Mouse (Mus musculus): ENCODE data around the gene Aloxe3. TPM values are rescaled to one million over a fixed set of nuclear protein-coding genes. Genes with fewer than 3 reads are reported as not detected.
A peak's percentile ranks its signal among the peaks of the same experiment; 100 is the strongest.
"Not testable (repeated sequence)": the region's sequence is repeated elsewhere in the genome, so short reads cannot be mapped to it uniquely, and the experiment has no call there.

Gene Aloxe3
- total RNA-seq, 2 experiments from 2014 or later: 6.5 TPM

DNA sequence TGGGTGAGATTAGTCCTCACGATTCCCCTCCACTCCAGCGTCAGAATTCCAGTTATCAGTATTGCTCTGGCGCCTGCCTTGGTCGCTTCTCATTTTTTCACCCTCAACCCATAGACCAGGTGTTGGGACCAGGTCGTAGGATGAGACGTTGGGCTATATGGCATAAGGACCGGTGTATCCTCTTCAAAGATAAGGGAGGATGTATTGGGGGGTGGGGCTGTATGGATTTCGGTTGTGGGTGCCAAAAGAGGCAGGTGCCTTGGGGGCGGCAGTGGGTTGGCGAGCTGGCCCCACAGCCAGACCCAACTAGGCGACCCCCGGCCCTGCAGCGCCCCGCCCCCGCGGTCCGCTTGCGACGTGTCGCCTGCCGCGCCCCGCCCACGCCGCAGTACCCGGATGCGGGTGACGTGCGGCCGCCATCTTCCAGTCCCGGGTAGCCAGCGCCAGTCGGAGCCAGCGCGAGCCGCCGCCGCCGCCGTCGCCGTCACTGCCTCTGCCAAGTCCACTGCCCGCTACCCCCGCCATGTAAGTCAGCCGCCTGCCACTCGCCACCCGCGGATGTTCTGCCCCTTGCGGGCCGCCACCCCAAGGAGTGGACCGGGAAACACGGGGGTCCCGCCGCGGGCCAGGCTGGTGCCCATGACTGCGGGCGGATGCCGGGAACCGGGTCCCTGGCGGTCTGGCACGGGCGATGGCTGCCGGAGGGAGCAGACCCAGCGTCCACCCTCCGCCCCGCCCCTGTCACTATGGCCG lies 37.4 kb upstream of the Aloxe3 start, which contains the start of gene Vamp2:
Gene Vamp2, plus strand, starts transcription at position 388 of the 753 bp plus-strand sequence.
- Histone ChIP-seq H3K4me3 (peak within 1 kb of the TSS; percentile 98), H3K27ac (peak within 1 kb of the TSS; percentile 100)
- intact Hi-C loops (cut with DNase I): loop anchor here (1.0 kb wide), 1 partner anchor 15 kb away; no protein-coding TSS in a partner anchor
- TF ChIP-seq CTCF (IDR thresholded peaks at IDR 0.05): no peak
- peak; percentile 95 to 96 for DNase-seq (ENCODE audit: extremely low spot score in 1 of 2, low spot score in 2 of 2)

DNA sequence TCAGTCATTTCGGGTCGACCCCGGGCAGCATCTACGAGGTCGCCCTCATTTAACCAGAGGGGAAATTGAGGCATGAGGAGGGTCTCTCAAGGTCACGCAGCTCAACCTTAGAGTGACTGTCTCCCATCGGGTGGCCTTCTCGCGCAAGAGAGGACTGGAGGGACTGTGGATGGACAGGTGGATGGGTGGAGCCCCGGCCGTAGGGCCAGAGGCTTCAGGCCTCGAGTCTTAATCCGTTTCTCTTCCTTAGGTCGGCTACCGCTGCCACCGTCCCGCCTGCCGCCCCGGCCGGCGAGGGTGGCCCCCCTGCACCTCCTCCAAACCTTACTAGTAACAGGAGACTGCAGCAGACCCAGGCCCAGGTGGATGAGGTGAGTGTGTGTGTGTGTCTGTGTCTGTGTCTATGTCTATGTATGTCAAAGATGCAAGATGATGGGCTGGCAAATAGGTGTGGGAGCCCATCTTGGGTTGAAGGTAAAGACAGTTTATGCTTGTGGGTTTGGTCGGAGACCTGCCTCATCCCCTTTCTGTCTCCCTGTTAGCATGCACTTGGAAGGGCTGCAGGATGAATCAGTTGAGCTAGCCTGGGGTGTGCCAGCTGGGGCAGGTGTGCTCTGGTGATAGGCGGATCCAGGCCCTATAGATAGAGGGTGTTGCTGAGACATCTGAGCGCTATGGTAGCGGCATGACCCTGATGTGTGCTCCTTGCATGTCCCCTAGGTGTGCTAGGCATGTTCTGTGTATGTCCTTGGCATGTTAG lies 36.7 kb upstream of the Aloxe3 start:
- peak in 1 of 2 experiments; percentile 20 for DNase-seq (ENCODE audit: extremely low spot score in 1 of 2, low spot score in 2 of 2)
- TF ChIP-seq CTCF (IDR thresholded peaks at IDR 0.05): no peak
- Histone ChIP-seq H3K4me3 (peak overlapping the region; percentile 98), H3K27ac (peak overlapping the region; percentile 100)
- intact Hi-C loops (cut with DNase I): loop anchor here (1.0 kb wide), 1 partner anchor 16 kb away; no protein-coding TSS in a partner anchor

DNA sequence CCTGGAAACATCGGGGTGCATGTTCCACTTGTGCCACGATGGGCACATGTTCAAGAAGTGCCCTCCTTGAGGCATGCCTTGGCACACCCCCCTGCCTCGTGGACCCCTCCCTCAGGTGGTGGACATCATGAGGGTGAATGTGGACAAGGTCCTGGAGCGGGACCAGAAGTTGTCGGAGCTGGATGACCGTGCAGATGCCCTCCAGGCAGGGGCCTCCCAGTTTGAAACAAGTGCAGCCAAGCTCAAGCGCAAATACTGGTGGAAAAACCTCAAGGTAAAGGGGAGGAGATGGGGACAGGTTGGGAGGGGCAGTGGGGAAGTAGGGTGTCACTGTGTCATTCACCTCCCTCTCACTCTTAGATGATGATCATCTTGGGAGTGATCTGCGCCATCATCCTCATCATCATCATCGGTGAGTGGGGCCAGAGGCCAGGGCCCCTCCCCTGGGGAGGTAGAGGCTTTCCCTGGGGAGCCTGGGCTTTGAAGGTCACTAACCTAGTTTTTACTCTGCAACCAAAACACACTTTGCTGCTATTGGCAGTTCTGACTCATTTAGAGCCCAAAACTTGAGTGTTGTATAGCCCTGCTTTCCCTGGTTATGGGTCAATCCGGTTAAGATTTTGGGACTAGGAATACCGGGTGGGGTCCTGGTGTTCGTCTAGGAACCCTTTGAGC lies 35.9 kb upstream of the Aloxe3 start:
- Histone ChIP-seq H3K27ac (peak overlapping the region; percentile 100), H3K4me3 (peak overlapping the region; percentile 98)
- DNase-seq (ENCODE audit: extremely low spot score in 1 of 2, low spot score in 2 of 2): no peak
- intact Hi-C loops (cut with DNase I): no loop called here
- no peak for TF ChIP-seq CTCF (IDR thresholded peaks at IDR 0.05)

DNA sequence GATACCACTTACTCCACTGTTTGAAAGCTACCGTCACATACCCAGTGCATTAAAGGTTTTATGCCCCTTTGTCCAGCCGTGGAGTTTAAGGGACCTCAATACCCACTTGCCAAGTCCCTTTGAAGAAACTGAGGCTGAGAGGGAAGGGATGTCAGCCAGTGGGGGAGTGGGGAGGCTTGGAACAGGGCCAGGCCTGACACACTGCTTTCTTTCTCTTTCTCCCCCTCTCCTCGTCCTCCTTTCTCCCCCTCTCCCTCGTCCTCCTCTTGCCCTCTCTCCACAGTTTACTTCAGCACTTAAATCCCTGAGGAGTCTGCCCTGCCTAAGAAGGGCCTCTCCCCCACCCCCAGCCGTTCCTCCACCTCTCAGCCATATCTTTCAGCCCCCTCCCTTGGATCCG lies 35.3 kb upstream of the Aloxe3 start:
- intact Hi-C loops (cut with DNase I): no loop called here
- Histone ChIP-seq H3K27ac (peak overlapping the region; percentile 100), H3K4me3 (peak overlapping the region; percentile 98)
- no peak for TF ChIP-seq CTCF (IDR thresholded peaks at IDR 0.05)
- no peak for DNase-seq (ENCODE audit: extremely low spot score in 1 of 2, low spot score in 2 of 2)

DNA sequence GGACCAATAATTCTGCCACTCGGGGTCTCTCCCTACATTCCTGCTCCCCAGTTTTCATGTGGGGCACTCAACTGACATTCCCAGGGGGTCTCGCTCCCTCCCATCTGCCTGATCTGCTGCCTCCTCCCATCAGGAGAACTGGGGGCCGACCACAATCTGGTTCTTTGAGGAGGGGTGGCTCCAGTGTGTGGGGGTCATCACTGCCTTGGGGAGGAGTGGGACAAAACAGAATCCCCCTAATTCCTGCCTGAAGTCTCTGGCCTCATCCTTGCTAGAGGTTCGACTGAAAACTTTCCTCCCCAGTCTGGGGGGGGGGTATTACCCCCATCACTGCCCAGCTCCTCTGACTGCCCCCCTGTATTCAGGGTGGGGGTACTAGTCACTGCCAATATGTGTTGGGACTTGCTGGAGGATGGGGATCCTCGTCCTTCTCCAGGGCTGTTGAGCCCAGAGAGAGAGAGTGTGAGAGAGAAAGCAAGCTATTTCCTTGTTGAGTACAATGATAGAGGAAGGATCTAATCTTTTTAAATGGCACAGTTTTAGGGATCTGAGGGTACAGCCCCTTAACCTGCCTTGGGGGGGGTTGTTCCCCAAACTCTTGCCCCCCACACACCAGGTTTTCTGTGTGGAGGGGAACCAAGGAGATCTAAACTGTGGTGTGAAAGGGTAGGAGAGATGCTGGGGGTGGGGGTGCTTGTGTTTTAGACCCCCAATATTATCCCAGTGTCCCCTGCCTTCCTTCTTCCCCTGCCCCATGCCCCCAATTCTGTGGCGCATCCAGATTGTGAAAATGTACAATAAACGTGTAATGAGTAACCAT lies 33.9 kb upstream of the Aloxe3 start:
- no peak for TF ChIP-seq CTCF (IDR thresholded peaks at IDR 0.05)
- intact Hi-C loops (cut with DNase I): no loop called here
- Histone ChIP-seq H3K27ac (no peak overlapping the region), H3K4me3 (peak overlapping the region; percentile 98; the same call in 1 of the 2 replicates)
- DNase-seq (ENCODE audit: extremely low spot score in 1 of 2, low spot score in 2 of 2): no peak

DNA sequence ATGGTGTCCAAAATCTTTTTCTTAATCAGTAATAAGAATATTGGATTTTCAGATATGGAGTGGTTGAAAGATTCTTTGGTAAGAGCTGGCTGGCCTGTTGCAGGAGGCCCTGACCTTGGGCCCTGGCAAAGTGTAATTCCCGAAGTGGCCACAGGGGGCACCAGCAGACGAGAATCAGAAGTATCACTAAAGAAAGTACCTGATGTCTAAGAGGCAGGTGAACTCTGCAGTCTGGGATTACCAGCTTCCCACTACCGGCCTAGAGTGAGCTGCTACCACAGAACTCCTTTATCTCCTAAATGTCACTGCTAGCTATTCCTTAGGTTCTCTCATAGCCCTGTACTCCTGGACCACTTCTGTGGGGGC lies 33.3 kb upstream of the Aloxe3 start:
- Histone ChIP-seq H3K4me3 (no peak overlapping the region), H3K27ac (peak overlapping the region; percentile 48; the same call in 1 of the 2 replicates)
- peak; percentile 96 for TF ChIP-seq CTCF (IDR thresholded peaks at IDR 0.05)
- intact Hi-C loops (cut with DNase I): no loop called here
- DNase-seq (ENCODE audit: extremely low spot score in 1 of 2, low spot score in 2 of 2): peak; percentile 76 to 85

DNA sequence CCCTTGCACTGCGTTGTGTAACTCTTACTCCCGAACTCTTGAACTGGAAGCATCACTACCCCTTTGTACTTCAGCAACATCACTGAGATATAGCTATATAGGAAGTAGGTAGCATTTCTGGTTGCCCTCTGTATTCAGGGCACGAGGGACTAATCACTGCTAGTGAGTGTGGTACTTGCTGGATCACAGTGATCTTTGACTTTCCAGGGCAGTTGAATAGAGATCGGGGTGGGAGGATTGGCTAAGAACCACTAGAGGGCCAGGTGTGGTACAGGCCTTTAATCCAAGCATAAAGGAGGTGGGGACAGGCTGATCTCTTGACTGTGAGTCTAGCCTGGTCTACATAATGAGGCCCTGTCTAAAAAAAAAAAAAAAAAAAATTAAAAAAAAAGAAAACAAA lies 32.8 kb upstream of the Aloxe3 start:
- H3K4me3 ChIP-seq: no peak overlapping the region
- no peak for DNase-seq (ENCODE audit: extremely low spot score in 1 of 2, low spot score in 2 of 2)
- peak overlapping the region; percentile 48; the same call in 1 of the 2 replicates for H3K27ac ChIP-seq
- intact Hi-C loops (cut with DNase I): no loop called here
- TF ChIP-seq CTCF (IDR thresholded peaks at IDR 0.05): no peak

DNA sequence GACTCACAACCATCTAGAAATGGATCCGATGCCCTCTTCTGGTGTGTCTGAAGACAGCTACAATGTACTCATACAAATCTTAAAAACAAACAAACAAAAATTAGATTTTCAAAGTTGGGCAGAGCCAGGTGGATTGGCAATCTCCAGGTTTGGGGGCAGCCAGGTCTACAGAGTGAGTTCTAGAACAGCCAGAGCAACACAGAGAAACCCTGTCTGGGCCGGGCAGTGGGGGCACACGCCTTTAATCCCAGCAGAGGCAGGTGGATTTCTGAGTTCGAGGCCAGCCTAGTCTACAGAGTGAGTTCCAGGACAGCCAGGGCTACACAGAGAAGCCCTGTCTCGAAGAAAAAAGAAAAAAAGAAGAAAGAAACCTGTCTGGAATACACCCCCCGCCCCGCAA lies 31.8 kb upstream of the Aloxe3 start:
- intact Hi-C loops (cut with DNase I); DNase-seq (ENCODE audit: extremely low spot score in 1 of 2, low spot score in 2 of 2); H3K4me3 ChIP-seq: not testable (repeated sequence)
- H3K27ac ChIP-seq: peak overlapping the region; percentile 99

DNA sequence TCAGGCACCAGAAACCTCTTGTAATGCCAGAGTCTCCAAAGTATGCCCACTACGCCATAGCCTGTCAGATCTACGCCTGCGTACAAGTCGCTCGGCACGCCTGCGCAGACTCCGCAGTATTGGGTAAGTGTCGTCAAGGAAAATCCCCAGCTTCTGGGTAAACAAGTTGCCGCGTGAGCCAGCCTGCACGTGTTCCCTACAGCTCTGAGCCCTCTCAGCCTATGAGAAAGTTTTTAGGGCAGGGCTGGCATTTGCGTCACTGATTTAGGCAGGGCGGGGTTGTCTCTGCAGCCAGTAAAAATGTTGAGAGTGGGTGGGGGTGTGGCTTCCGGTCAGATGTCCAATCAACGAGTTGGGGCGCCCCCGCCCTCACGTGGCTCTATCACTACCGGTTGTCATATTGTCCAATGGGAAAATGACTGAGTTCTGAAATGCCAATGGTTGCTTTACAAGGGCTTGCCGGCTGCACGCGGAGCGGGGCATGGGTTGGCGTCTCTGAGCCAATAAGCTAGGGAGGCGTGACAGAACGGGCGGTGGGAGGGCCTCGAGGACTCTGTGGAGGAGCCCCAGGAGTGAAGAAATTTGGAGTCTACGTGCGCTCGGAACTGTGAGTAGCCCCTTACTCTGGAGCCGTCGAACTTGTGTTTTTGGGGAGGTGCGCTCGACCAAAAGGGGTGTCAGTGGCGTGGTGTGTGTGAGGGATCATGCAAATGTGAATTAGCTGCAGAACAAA lies 30.8 kb upstream of the Aloxe3 start, which contains the start of gene Per1:
Gene Per1, plus strand, starts transcription at position 521 of the 733 bp plus-strand sequence.
- Histone ChIP-seq H3K27ac (peak within 1 kb of the TSS; percentile 99), H3K4me3 (peak within 1 kb of the TSS; percentile 87)
- peak; percentile 98 to 100 for DNase-seq (ENCODE audit: extremely low spot score in 1 of 2, low spot score in 2 of 2)
- TF ChIP-seq CTCF (IDR thresholded peaks at IDR 0.05): no peak
- intact Hi-C loops (cut with DNase I): loop anchor here (5.0 kb wide), 1 partner anchor 317 kb away; the partner anchor contains the start of gene Kdm6b

DNA sequence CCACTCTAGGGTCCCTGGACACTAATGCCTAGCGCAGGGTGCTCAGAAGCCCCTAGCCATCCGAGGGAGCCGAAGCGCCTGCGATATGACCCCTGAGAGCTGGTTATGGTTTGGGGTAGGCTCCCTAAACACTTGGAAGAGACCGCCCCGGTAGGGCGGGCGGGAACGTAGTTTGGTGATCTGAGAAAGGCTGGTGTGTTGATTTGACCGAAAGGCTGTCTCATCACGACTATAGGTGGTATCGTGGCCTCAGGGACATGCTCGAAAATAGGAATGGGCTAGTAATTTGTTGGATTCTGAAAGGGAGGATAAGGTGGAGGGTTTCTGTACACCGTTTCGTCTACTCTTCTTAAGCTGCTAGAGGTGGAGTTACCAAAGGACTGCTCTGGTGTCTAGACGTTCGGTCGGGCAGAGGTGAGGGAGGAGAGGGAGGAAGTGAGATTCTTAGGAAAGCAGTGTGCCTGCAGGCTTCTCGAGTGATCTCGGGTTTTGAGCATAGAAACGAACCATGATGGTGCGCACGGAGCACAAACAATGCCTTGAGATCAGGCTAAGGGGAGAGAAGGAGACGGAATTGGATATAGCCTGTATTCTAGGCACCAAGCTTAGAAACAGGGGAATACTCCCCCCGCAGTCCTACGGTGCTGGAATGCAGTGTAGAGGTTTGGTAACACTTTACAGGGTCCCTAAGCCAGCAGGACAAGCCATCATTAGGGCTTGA lies 30.0 kb upstream of the Aloxe3 start:
- intact Hi-C loops (cut with DNase I): loop anchor here (5.0 kb wide), 1 partner anchor 317 kb away; the partner anchor contains the start of gene Kdm6b
- no peak for TF ChIP-seq CTCF (IDR thresholded peaks at IDR 0.05)
- H3K4me3 ChIP-seq: peak overlapping the region; percentile 87
- H3K27ac ChIP-seq: peak overlapping the region; percentile 99
- DNase-seq (ENCODE audit: extremely low spot score in 1 of 2, low spot score in 2 of 2): no peak
